Mouse (Mus musculus): ENCODE results near the gene Gm3411. TPM values are rescaled to one million over a fixed set of nuclear protein-coding genes. Genes with fewer than 3 reads are reported as not detected.
"Not testable (repeated sequence)": the region's sequence is repeated elsewhere in the genome, so short reads cannot be mapped to it uniquely, and the experiment has no call there.

The Gm3411 gene
- not detected in 2 replicates for polyA plus RNA-seq (2012; ENCODE audit: insufficient read depth, insufficient read length, missing spikeins)

- Histone ChIP-seq H3K4me3 (ENCODE audit: insufficient read depth, low read depth, low read length) (peak within 1 kb of the TSS; percentile 46), H3K27ac (replicated peaks; ENCODE audit: low read depth, low read length) (peak within 1 kb of the TSS; percentile 70; the same call in 1 of the 2 replicates)
- H3K4me1 ChIP-seq (ENCODE audit: control insufficient read depth, insufficient read depth, insufficient read length, low read length) = not testable (repeated sequence)
These were observed at the start of gene Gm3411 for GRCm38 (mm10) chr14:6286931-6287715. Gene Gm3411 (minus strand): TSS chr14:6287250.

- H3K4me1 ChIP-seq (ENCODE audit: control insufficient read depth, insufficient read depth, insufficient read length, low read length); H3K4me3 ChIP-seq (ENCODE audit: insufficient read depth, low read depth, low read length); H3K27ac ChIP-seq (replicated peaks; ENCODE audit: low read depth, low read length): not testable (repeated sequence)
These were observed 17.7 kb upstream of the Gm3411 start, which contains the start of gene Gm21103 for GRCm38 (mm10) chr14:6304743-6305142. Gene Gm21103 (minus strand): TSS chr14:6304843.

GRCm38 (mm10) chr14:6219192-6219591 is 67.9 kb downstream of the Gm3411 start, which contains the start of gene Gm21560:
Gene Gm21560 (minus strand): TSS chr14:6219292.
- not testable (repeated sequence) for H3K4me1 ChIP-seq (ENCODE audit: control insufficient read depth, insufficient read depth, insufficient read length, low read length); H3K4me3 ChIP-seq (ENCODE audit: insufficient read depth, low read depth, low read length); H3K27ac ChIP-seq (replicated peaks; ENCODE audit: low read depth, low read length)

Other genes with a start within 250 kb of the Gm3411 start
- not detected in 2 replicates for gene Gm6337, start 229.0 kb downstream of the Gm3411 start, polyA plus RNA-seq (2012; ENCODE audit: insufficient read depth, insufficient read length, missing spikeins)
- not detected in 2 replicates for gene Gm8206, start 193.3 kb downstream of the Gm3411 start, polyA plus RNA-seq (2012; ENCODE audit: insufficient read depth, insufficient read length, missing spikeins)
- gene Gm3468, start 178.6 kb downstream of the Gm3411 start, polyA plus RNA-seq (2012; ENCODE audit: insufficient read depth, insufficient read length, missing spikeins) = not detected in 2 replicates
- not detected in 2 replicates for gene Gm3476, start 161.4 kb downstream of the Gm3411 start, polyA plus RNA-seq (2012; ENCODE audit: insufficient read depth, insufficient read length, missing spikeins)
- gene Gm21560, start 68.0 kb downstream of the Gm3411 start, polyA plus RNA-seq (2012; ENCODE audit: insufficient read depth, insufficient read length, missing spikeins) = not detected in 2 replicates
- gene Gm21103, start 17.6 kb upstream of the Gm3411 start, polyA plus RNA-seq (2012; ENCODE audit: insufficient read depth, insufficient read length, missing spikeins) = not detected in 2 replicates
- not detected in 2 replicates for gene Gm3618, start 56.4 kb upstream of the Gm3411 start, polyA plus RNA-seq (2012; ENCODE audit: insufficient read depth, insufficient read length, missing spikeins)
- not detected in 2 replicates for gene Gm16440, start 103.1 kb upstream of the Gm3411 start, polyA plus RNA-seq (2012; ENCODE audit: insufficient read depth, insufficient read length, missing spikeins)
- gene Gm3591, start 125.2 kb upstream of the Gm3411 start, polyA plus RNA-seq (2012; ENCODE audit: insufficient read depth, insufficient read length, missing spikeins) = not detected in 2 replicates
- gene Gm3594, start 157.4 kb upstream of the Gm3411 start, polyA plus RNA-seq (2012; ENCODE audit: insufficient read depth, insufficient read length, missing spikeins) = not detected in 2 replicates